Mouse (Mus musculus): ENCODE data around the gene Pold3. TPM values are rescaled to one million over a fixed set of nuclear protein-coding genes. Genes with fewer than 3 reads are reported as not detected.
"Not testable (repeated sequence)": the region's sequence is repeated elsewhere in the genome, so short reads cannot be mapped to it uniquely, and the experiment has no call there.

Pold3 gene
- polyA plus RNA-seq, 1 experiment from 2014 or later: 74.0 TPM

DNA sequence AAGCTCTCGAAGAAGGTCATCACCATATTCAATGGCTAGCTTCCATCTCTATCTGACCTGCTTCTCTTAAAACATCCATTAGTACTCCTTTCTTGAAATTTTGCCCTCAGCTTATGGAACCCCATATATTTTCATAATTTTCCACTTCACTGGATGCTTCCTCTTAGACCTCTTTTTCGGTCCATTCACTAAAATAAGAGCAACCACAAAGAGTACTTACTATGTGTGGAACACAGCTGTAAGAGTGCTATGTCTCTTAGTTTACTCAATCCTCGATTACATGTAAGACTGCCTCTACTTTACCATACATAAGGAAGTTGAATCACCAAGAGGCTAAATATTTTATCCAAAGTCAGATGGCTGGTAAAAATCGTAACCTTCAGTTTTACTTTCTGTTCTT is 16.7 kb downstream of the Pold3 start:
- no peaks in the 10 kb centered on the region for H3K27me3 ChIP-seq
- no peaks in the 10 kb centered on the region for H3K4me1 ChIP-seq
- no peak overlapping the region for H3K27ac ChIP-seq
- no peaks in the 10 kb centered on the region for H3K9me3 ChIP-seq
- no peak overlapping the region for H3K4me3 ChIP-seq
- ATAC-seq (ENCODE audit: low FRiP score, low read depth): no peak
- H3K4me2 ChIP-seq (replicated peaks): no peak overlapping the region
- H3K36me3 ChIP-seq: peaks cover 82% of the 10 kb centered on the region
- 99% methylated on average over 4 of the region's 4 CpGs for WGBS
- H3K9ac ChIP-seq: no peak overlapping the region

DNA sequence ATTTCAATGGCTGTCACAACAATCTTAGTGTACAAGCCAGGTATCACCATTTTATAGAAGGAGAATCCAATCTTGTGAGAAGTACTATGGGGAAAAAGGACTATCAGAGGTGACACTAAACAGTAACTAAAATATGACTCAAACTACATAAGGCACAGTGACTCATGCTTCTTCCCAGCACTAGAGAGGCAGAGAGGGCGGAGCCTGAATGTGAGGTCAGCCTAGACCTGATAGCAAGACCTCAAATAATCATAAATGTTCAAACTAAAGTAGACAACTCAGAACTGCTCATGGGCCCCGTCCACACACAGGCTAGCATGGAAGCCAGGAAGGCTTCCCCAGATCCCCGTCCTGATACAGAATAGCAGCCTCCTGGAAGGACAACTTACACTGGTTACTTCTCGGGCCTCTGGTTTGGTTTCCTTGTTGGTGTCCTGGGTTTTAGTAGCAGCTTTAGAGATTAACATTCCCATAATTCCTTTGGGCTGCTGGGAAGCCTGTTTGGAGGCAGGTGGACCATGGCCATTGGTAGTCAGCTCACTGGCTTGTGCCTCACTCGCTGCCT is 21.3 kb downstream of the Pold3 start:
- no peaks in the 10 kb centered on the region for H3K9me3 ChIP-seq

DNA sequence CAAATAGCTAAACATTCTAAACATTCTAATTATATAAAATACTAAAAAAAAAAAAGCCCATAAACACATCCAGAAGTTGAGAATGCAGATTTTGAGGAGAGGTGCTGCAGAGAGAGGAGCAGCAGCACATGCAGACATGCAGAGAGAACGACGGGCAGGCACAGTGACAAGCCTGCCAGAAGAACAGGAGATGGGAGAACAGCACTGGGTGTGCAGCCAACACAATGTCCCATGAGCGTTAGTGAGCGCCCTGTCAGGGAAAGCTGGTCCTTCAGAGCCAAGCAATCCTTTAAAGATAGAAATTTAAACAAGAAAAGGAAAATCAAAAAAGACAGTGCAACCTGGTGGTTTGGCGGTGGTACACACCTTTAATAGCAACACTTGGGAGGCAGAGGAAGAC is 34.5 kb downstream of the Pold3 start:
- ATAC-seq (ENCODE audit: low FRiP score, low read depth): no peak
- Histone ChIP-seq H3K4me1 (no peaks in the 10 kb centered on the region), H3K4me3 (no peak overlapping the region), H3K9me3 (no peaks in the 10 kb centered on the region), H3K27me3 (no peaks in the 10 kb centered on the region), H3K9ac (no peak overlapping the region), H3K36me3 (peaks cover 90% of the 10 kb centered on the region), H3K27ac (no peak overlapping the region), H3K4me2 (replicated peaks) (no peak overlapping the region)
- 97% methylated on average over 5 of the region's 5 CpGs for WGBS

More for the DNA sequence above, 21.3 kb downstream of the Pold3 start:
- Histone ChIP-seq H3K9ac (no peak overlapping the region), H3K27me3 (no peaks in the 10 kb centered on the region), H3K27ac (no peak overlapping the region), H3K4me2 (replicated peaks) (no peak overlapping the region), H3K36me3 (peaks cover 91% of the 10 kb centered on the region), H3K4me3 (no peak overlapping the region), H3K4me1 (no peaks in the 10 kb centered on the region)
- 86% methylated on average over 5 of the region's 5 CpGs for WGBS
- no peak for ATAC-seq (ENCODE audit: low FRiP score, low read depth)

DNA sequence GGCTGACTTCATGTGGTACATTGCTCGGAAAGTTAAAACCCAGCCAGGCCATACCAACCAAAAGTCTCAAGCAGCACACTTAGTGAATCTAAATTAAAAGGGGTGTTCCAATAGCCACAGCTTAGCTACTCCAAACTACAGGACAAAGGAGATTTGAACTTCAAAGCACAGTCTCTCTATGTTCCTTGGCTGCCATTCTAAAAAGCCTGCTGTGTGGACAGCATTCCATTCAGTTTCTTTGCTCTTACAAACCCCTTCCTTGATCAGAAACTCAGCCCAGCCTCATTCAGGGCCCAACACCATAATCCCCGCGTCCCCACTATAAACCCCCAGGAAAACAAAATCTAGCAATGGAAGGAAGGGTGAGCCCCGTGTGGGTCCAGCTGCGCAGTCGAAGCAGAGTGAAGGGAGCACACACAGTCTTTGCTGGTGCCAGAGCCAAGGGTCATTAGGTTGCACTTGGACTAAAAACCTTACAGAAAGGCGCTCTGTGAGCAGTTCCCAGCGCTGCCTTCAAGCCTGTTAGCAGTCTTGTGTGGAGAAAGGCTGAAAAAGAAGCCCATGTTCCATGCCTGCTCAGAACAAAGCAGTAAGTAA is 35.1 kb downstream of the Pold3 start:
- Histone ChIP-seq H3K27ac (no peak overlapping the region), H3K4me1 (no peaks in the 10 kb centered on the region), H3K36me3 (peaks cover 94% of the 10 kb centered on the region), H3K27me3 (no peaks in the 10 kb centered on the region), H3K9ac (no peak overlapping the region), H3K4me2 (replicated peaks) (no peak overlapping the region), H3K9me3 (no peaks in the 10 kb centered on the region), H3K4me3 (no peak overlapping the region)
- 96% methylated on average over 8 of the region's 8 CpGs for WGBS
- no peak for ATAC-seq (ENCODE audit: low FRiP score, low read depth)

DNA sequence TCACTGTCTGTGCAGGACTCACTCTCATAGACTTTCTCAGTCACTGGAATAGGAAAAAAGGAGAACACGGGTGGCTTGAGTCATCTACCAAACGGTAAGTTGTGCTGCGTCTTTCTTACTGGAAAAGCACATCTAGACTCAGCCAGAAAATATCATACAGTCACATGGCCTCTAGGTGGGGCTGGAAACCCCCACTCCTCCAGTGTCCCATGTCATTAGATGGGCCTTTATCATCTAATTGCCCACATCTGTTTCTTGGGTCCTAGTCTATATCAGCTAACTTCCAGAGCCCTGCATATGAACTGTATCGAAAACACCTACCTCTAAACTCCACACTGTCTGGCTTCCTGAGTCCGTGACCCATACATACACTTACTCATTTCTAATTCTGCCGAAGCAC is 37.6 kb downstream of the Pold3 start:
- ATAC-seq (ENCODE audit: low FRiP score, low read depth): no peak
- Histone ChIP-seq H3K4me3 (no peak overlapping the region), H3K9ac (no peak overlapping the region), H3K4me2 (replicated peaks) (no peak overlapping the region), H3K36me3 (peaks cover 77% of the 10 kb centered on the region), H3K27ac (no peak overlapping the region), H3K4me1 (no peaks in the 10 kb centered on the region), H3K9me3 (no peaks in the 10 kb centered on the region), H3K27me3 (no peaks in the 10 kb centered on the region)
- 90% methylated on average over 6 of the region's 6 CpGs for WGBS

DNA sequence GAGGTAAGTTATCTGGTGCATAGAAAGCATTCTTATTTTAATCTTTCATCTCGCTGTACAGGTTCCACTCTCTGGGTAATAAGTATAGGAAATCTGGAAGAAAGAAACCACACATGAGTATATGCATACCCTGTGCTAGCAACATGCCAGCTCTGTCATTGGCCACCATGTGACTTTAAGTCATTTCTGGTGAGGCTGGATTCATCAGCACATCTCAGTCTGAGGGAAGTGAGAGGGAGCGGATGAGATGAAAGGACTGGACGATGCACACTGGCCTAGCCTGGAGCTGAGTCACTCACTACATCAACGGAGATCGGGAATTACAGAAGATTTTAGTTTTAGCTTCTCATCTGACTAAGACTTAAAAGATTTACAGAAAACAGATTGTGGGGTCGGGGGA is 38.5 kb downstream of the Pold3 start:
- Histone ChIP-seq H3K36me3 (peaks cover 73% of the 10 kb centered on the region), H3K4me1 (no peaks in the 10 kb centered on the region)

DNA sequence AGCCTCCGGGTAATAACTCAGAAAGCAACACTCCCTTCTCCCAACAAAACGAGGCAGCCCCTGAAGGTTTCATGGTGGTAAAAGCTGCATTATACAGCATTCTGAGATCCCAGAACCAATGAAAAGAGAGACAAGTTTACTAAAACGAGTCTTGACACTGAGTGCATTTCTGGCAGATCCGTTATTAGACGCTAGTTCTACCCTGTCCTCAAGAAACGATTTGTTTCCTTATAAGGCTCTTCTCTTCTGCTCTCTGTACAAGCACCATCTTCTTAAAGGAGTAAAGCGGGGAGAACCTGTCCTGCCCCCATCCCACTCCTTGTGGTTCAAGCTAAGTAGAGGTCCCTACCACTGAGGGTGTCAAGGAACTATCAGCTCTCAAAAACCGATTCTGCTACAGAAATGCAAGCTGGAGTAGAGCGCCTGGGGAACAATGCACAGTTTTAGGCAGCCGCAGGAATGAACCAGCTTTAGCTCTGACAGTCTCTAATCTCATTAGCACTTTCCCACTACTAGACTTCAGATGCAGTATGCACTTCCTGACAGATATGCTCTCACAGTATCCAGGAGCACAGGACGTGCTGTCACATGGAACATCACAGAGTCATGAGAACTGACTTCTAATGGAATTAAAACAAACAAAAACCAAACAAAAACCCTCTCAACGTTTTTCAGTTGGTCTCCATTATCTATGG is 41.1 kb downstream of the Pold3 start:
- H3K36me3 ChIP-seq: peaks cover 49% of the 10 kb centered on the region
- H3K9me3 ChIP-seq: no peaks in the 10 kb centered on the region
- no peak for ATAC-seq (ENCODE audit: low FRiP score, low read depth)
- H3K4me1 ChIP-seq: no peaks in the 10 kb centered on the region
- no peak overlapping the region for H3K4me2 ChIP-seq (replicated peaks)
- 73% methylated on average over 12 of the region's 12 CpGs for WGBS
- no peaks in the 10 kb centered on the region for H3K27me3 ChIP-seq
- H3K27ac ChIP-seq: no peak overlapping the region; the same call in 1 of the 2 replicates
- no peak overlapping the region for H3K4me3 ChIP-seq
- no peak overlapping the region for H3K9ac ChIP-seq

More for the DNA sequence above, 38.5 kb downstream of the Pold3 start:
- H3K9me3 ChIP-seq: no peaks in the 10 kb centered on the region
- H3K4me2 ChIP-seq (replicated peaks): no peak overlapping the region
- no peak overlapping the region for H3K27ac ChIP-seq
- WGBS: 93% methylated on average over 6 of the region's 6 CpGs
- H3K27me3 ChIP-seq: no peaks in the 10 kb centered on the region
- no peak for ATAC-seq (ENCODE audit: low FRiP score, low read depth)
- H3K4me3 ChIP-seq: no peak overlapping the region
- no peak overlapping the region for H3K9ac ChIP-seq

DNA sequence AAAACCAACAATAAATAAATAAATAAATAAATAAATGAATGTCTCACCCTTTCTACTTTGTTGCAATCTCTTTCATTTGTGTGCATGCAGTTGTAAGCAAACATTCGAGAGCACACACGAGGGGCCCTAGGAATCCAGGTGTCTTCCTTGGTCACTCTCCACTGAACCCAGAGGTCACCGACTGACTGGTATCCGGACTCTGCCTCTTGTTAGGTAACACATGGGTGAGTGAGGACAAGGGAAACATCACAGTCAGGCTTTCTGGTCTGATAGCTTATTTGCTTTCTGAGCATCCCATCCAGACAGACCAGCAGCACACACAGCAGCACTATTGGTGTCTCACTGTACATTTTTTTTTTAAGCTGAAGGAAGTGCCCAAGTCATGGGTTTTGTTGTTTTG is 44.3 kb downstream of the Pold3 start:
- Histone ChIP-seq H3K4me3 (no peak overlapping the region), H3K4me2 (replicated peaks) (no peak overlapping the region), H3K9ac (no peak overlapping the region), H3K36me3 (peaks cover 17% of the 10 kb centered on the region), H3K4me1 (no peaks in the 10 kb centered on the region), H3K27me3 (no peaks in the 10 kb centered on the region), H3K9me3 (no peaks in the 10 kb centered on the region), H3K27ac (no peak overlapping the region)
- WGBS: 93% methylated on average over 4 of the region's 4 CpGs
- ATAC-seq (ENCODE audit: low FRiP score, low read depth): no peak

DNA sequence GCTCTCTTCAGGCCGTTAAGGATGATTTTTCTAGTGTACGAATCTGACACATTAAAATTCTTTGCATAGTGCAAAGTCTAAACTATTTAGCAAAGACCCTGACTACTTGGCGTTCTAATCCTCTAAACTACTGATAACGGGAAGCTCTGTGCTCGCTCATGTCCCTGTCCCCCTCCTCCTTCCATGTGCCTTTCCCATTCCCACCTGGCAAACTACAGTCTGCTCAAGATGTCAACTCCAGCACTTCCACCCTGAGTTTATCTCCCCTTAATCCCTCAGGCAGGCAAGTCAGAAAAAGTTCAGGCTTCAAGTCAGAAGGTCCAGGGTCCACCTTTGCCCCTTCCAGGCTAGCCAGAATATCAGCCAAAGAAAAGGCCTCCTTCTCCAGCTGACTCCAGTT is 45.1 kb downstream of the Pold3 start:
- H3K4me2 ChIP-seq (replicated peaks): no peak overlapping the region
- H3K9ac ChIP-seq: no peak overlapping the region
- no peaks in the 10 kb centered on the region for H3K4me1 ChIP-seq
- H3K36me3 ChIP-seq: peaks cover 11% of the 10 kb centered on the region
- H3K4me3 ChIP-seq: no peak overlapping the region
- WGBS: 79% methylated on average over 5 of the region's 5 CpGs
- H3K27ac ChIP-seq: no peak overlapping the region
- H3K9me3 ChIP-seq: no peaks in the 10 kb centered on the region
- ATAC-seq (ENCODE audit: low FRiP score, low read depth): no peak
- H3K27me3 ChIP-seq: no peaks in the 10 kb centered on the region

DNA sequence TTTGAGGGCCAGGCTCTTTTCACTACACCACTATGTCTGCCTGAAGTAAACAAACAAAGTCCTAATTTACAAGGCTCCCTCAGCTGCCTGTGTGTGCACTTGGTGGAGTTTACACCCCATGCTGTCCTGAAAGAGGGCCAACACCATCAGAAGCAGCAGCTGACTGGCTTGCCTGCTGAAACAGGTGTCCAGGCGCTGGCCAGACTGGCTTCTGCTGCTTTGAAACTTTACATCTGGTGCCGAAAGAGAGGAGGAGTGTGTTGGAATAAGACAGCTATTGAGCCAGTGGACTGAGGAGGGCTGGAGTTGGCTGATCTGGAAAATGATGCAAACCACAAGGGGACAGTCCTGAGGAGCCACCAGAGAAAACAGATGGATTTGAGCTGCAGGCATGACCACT is 47.4 kb downstream of the Pold3 start:
- Histone ChIP-seq H3K4me3 (no peak overlapping the region), H3K27me3 (no peaks in the 10 kb centered on the region), H3K9ac (no peak overlapping the region), H3K9me3 (no peaks in the 10 kb centered on the region), H3K4me2 (replicated peaks) (no peak overlapping the region), H3K36me3 (peaks cover 4% of the 10 kb centered on the region), H3K27ac (no peak overlapping the region), H3K4me1 (no peaks in the 10 kb centered on the region)
- peak; percentile 44; the same call in 1 of the 2 replicates for ATAC-seq (ENCODE audit: low FRiP score, low read depth)
- WGBS: 52% methylated on average over 2 of the region's 2 CpGs

DNA sequence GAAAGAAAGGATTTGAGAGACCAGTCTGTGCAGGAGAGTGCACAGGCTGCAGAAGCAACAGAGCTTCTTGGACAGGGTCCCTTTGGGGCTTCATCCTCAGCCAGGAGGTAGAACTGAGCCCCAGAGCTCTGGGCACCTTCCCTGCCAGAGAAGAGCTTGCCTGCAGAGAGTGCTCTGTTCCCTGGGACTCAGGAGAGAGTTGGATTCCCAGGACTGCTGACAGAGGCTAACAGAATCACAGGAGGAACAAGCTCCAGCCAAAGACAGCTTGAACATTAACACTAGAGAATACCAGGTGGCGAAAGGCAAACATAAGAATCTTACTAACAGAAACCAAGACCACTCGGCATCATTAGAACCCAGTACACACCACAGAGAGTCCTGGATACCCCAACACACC is 68.4 kb downstream of the Pold3 start:
- not testable (repeated sequence) for H3K4me2 ChIP-seq (replicated peaks); H3K4me3 ChIP-seq; ATAC-seq (ENCODE audit: low FRiP score, low read depth); H3K27me3 ChIP-seq; H3K9ac ChIP-seq; H3K36me3 ChIP-seq; H3K4me1 ChIP-seq; H3K9me3 ChIP-seq; H3K27ac ChIP-seq
- 89% methylated on average over 2 of the region's 2 CpGs for WGBS

DNA sequence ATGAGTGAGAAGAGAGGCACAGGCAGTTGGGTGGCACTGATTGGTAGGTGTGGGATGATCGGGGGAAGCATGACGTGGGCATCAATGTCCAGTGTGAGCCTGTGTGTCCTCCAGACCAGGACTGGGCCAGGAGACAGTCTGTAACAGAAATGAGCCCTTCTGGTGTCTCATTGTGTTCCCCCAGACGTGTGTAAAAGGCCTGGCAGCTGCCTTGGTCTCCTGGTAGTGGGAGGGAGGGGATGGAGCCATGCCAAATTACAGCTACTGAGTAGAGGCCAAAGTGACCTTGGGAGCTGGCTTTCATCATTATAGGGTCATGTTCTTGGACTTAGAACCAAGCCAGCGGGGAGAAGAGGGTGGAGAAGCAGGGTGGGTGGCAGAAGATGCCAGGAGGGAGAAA is 69.5 kb downstream of the Pold3 start:
- no peaks in the 10 kb centered on the region for H3K27me3 ChIP-seq
- no peak overlapping the region for H3K27ac ChIP-seq
- H3K4me3 ChIP-seq: no peak overlapping the region
- no peaks in the 10 kb centered on the region for H3K9me3 ChIP-seq
- no peak for ATAC-seq (ENCODE audit: low FRiP score, low read depth)
- H3K36me3 ChIP-seq: no peaks in the 10 kb centered on the region
- H3K4me1 ChIP-seq: no peaks in the 10 kb centered on the region
- WGBS: 68% methylated on average over 4 of the region's 4 CpGs
- H3K9ac ChIP-seq: no peak overlapping the region
- no peak overlapping the region for H3K4me2 ChIP-seq (replicated peaks)

DNA sequence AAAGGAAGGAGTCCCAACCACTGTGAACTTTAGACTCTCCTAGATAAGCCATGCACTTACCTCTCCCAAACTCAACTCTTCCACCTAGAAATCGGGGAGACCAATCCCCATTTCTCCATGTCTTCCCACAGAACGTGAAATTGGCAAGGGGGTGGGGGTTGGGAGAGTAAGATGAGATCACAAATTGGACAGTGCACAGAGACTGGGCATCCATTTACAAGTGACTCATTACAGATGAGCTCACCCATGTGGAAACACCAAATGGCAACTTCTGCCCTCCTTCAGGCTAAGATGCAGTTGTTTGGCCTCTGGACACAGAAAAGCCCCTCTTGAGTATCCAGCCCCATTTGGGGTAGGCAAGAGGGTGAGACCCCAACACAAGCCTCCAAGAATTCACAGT is 74.9 kb downstream of the Pold3 start:
- Histone ChIP-seq H3K27me3 (no peaks in the 10 kb centered on the region), H3K4me2 (replicated peaks) (no peak overlapping the region), H3K4me3 (no peak overlapping the region), H3K9me3 (no peaks in the 10 kb centered on the region), H3K36me3 (no peaks in the 10 kb centered on the region), H3K27ac (no peak overlapping the region), H3K9ac (no peak overlapping the region), H3K4me1 (peaks cover 21% of the 10 kb centered on the region)
- WGBS: 70% methylated on average over 2 of the region's 2 CpGs
- ATAC-seq (ENCODE audit: low FRiP score, low read depth): no peak

Data from limb, embryonic 13.5 days (tissue).